Mouse (Mus musculus) bone marrow, adult 2 months (tissue): ENCODE results near the gene Mrpl52.

Experiments used
- CTCF ChIP-seq: fragments of 200-500 bp; IDR thresholded peaks from 2 replicates; pipeline ENCODE4 v1.5.1; 2011; ENCODE audit warnings: low read length, control low read depth; ENCODE audit not compliant: control insufficient read depth, insufficient read depth
- POLR2A ChIP-seq: fragments of 200-500 bp; IDR thresholded peaks from 2 replicates; pipeline ENCODE4 v1.6.1; 2011; ENCODE audit warnings: low read depth, mild to moderate bottlenecking, control low read depth, low read length, borderline replicate concordance; ENCODE audit not compliant: control insufficient read depth

- TF ChIP-seq CTCF (no peak), POLR2A (no peak)
Measured at GRCm38 (mm10) chr14:54379571-54379970, 47.1 kb upstream of the Mrpl52 start.
